Mouse (Mus musculus) heart, adult 8-10 months (tissue): ENCODE results near the gene 9930104L06Rik. TPM values are rescaled to one million over a fixed set of nuclear protein-coding genes. Genes with fewer than 3 reads are reported as not detected.
"Not testable (repeated sequence)": the region's sequence is repeated elsewhere in the genome, so short reads cannot be mapped to it uniquely, and the experiment has no call there.

Source experiments
- DNase-seq: peaks from one replicate; pipeline ENCODE4 v3.0.0; 2022; ENCODE audit warnings: low spot score
- total RNA-seq, 4 experiments: library from RNA; stranded (reverse); gene quantifications; 2 replicates each; pipeline ENCODE4 v1.2.4; 2022

Gene 9930104L06Rik
- total RNA-seq, result 10 to 100 TPM in 1 of 4 experiments, 1 to 10 TPM in 3; 5.8 to 11.1 (median 8.7) TPM

- peak; percentile 98 for DNase-seq
Observed at GRCm38 (mm10) chr4:124936613-124937471, at the start of gene 9930104L06Rik. Gene 9930104L06Rik, plus strand, starts transcription at chr4:124937048.

- no peak for DNase-seq
Observed at GRCm38 (mm10) chr4:124888702-124889101, 48.1 kb upstream of the 9930104L06Rik start.

- no peak for DNase-seq
Observed at GRCm38 (mm10) chr4:124889935-124890334, 46.9 kb upstream of the 9930104L06Rik start.

- no peak for DNase-seq
Observed at GRCm38 (mm10) chr4:124890831-124891230, 46.0 kb upstream of the 9930104L06Rik start.

GRCm38 (mm10) chr4:124893769-124894168 lies 43.1 kb upstream of the 9930104L06Rik start:
- no peak for DNase-seq

- no peak for DNase-seq
Observed at GRCm38 (mm10) chr4:124894508-124895428, 42.1 kb upstream of the 9930104L06Rik start.

- no peak for DNase-seq
Observed at GRCm38 (mm10) chr4:124898428-124898827, 38.4 kb upstream of the 9930104L06Rik start.

- DNase-seq, result no peak
Observed at GRCm38 (mm10) chr4:124899906-124900305, 36.9 kb upstream of the 9930104L06Rik start.

GRCm38 (mm10) chr4:124905417-124905816 lies 31.4 kb upstream of the 9930104L06Rik start:
- DNase-seq, result no peak

- no peak for DNase-seq
Observed at GRCm38 (mm10) chr4:124905971-124906822, 30.7 kb upstream of the 9930104L06Rik start.

- DNase-seq, result no peak
Observed at GRCm38 (mm10) chr4:124928102-124928501, 8.7 kb upstream of the 9930104L06Rik start.

- not testable (repeated sequence) for DNase-seq
Observed at GRCm38 (mm10) chr4:124939211-124939610, 2.4 kb downstream of the 9930104L06Rik start, which contains the start of gene Cdca8. Gene Cdca8, minus strand, starts transcription at chr4:124939311.

GRCm38 (mm10) chr4:124943022-124943421 lies 6.2 kb downstream of the 9930104L06Rik start:
- DNase-seq, result peak; percentile 72

- DNase-seq, result no peak
Observed at GRCm38 (mm10) chr4:124943781-124944180, 6.9 kb downstream of the 9930104L06Rik start.

- DNase-seq, result no peak
Observed at GRCm38 (mm10) chr4:124944961-124945360, 8.1 kb downstream of the 9930104L06Rik start.

GRCm38 (mm10) chr4:124949488-124949887 lies 12.6 kb downstream of the 9930104L06Rik start:
- no peak for DNase-seq

GRCm38 (mm10) chr4:124950181-124951035 lies 13.6 kb downstream of the 9930104L06Rik start:
- DNase-seq, result no peak

GRCm38 (mm10) chr4:124951036-124951433 lies 14.2 kb downstream of the 9930104L06Rik start:
- DNase-seq, result no peak

- DNase-seq, result no peak
Observed at GRCm38 (mm10) chr4:124953546-124953945, 16.7 kb downstream of the 9930104L06Rik start.

GRCm38 (mm10) chr4:124957284-124957683 lies 20.4 kb downstream of the 9930104L06Rik start:
- no peak for DNase-seq
